Mouse (Mus musculus) neural tube, embryonic 11.5 days (tissue): Measurements from ENCODE around the gene Usf3. TPM values are rescaled to one million over a fixed set of nuclear protein-coding genes. Genes with fewer than 3 reads are reported as not detected.

Source experiments
- ATAC-seq: fragments of 200-750 bp; cut with Nextera tagmentation; 2 replicates; pipeline ENCODE4 v1.8.0; 2017; ENCODE audit warnings: moderate number of reproducible peaks, mild to moderate bottlenecking, moderate TSS enrichment, moderate library complexity; ENCODE audit not compliant: insufficient read depth, low FRiP score, low TSS enrichment
- DNase-seq: peaks from one replicate; pipeline ENCODE4 v3.0.0-alpha.2; 2015; ENCODE audit warnings: low spot score
- H3K27ac ChIP-seq: fragments of 300-500 bp; sonication (generic); 2 replicates; pipeline ENCODE4 v1.5.1; 2014; ENCODE audit warnings: low read depth, mild to moderate bottlenecking, low read length
- H3K27me3 ChIP-seq: fragments of 300-500 bp; sonication (generic); 2 replicates; pipeline ENCODE4 v1.6.1; 2014; ENCODE audit warnings: mild to moderate bottlenecking, low read length, mixed read lengths; ENCODE audit not compliant: control insufficient read depth, insufficient read depth
- H3K36me3 ChIP-seq: fragments of 300-500 bp; sonication (generic); 2 replicates; pipeline ENCODE4 v1.6.1; 2014; ENCODE audit warnings: mild to moderate bottlenecking, low read length, moderate library complexity, mixed read lengths; ENCODE audit not compliant: control insufficient read depth, insufficient read depth
- H3K4me1 ChIP-seq: fragments of 300-500 bp; sonication (generic); 2 replicates; pipeline ENCODE4 v1.6.1; 2014; ENCODE audit warnings: low read length, mixed read lengths; ENCODE audit not compliant: control insufficient read depth, insufficient read depth
- H3K4me2 ChIP-seq: fragments of 300-500 bp; sonication (generic); 2 replicates; pipeline ENCODE4 v1.6.1; 2014; ENCODE audit warnings: low read depth, mild to moderate bottlenecking, moderate library complexity
- H3K4me3 ChIP-seq: fragments of 300-500 bp; sonication (generic); 2 replicates; pipeline ENCODE4 v1.5.1; 2014; ENCODE audit warnings: low read depth, low read length
- H3K9ac ChIP-seq: fragments of 300-500 bp; sonication (generic); 2 replicates; pipeline ENCODE4 v1.6.1; 2014; ENCODE audit warnings: mild to moderate bottlenecking, low read length
- H3K9me3 ChIP-seq: fragments of 300-500 bp; sonication (generic); 2 replicates; pipeline ENCODE4 v1.6.1; 2016; ENCODE audit warnings: low read length; ENCODE audit not compliant: control insufficient read depth
- WGBS: fragments of 180-500 bp; shearing (Covaris S2); extraction: QIAGEN DNeasy Blood & Tissue Kit; methylation state at CpG from one replicate; pipeline ENCODE4 v1.1.7; 2014; 5-methylcytosine and 5-hydroxymethylcytosine counted together
- polyA plus RNA-seq: library from polyadenylated mRNA; unstranded; fragments of >200 nt; fragmentation: Nextera tagmentation; extraction: Ambion mirVana; gene quantifications from 2 replicates; pipeline ENCODE4 v1.2.1, GENCODE M21; 2014

Usf3 gene
- polyA plus RNA-seq, 1 experiment from 2014 or later, result 4.7 TPM

GRCm38 (mm10) chr16:44163831-44164230 is 9.2 kb upstream of the Usf3 start:
- no peak overlapping the region for H3K4me2 ChIP-seq
- no peaks in the 10 kb centered on the region for H3K4me1 ChIP-seq
- H3K27me3 ChIP-seq, result no peaks in the 10 kb centered on the region
- no peak overlapping the region for H3K4me3 ChIP-seq
- WGBS, result 87% methylated on average over 2 of the region's 2 CpGs
- DNase-seq, result no peak
- no peak overlapping the region for H3K9ac ChIP-seq
- H3K36me3 ChIP-seq, result no peaks in the 10 kb centered on the region
- ATAC-seq, result no peak
- no peak overlapping the region for H3K27ac ChIP-seq
- no peaks in the 10 kb centered on the region for H3K9me3 ChIP-seq

- Histone ChIP-seq H3K9ac (no peak overlapping the region), H3K27me3 (no peaks in the 10 kb centered on the region), H3K4me2 (no peak overlapping the region), H3K4me1 (no peaks in the 10 kb centered on the region), H3K9me3 (no peaks in the 10 kb centered on the region), H3K4me3 (no peak overlapping the region), H3K36me3 (no peaks in the 10 kb centered on the region), H3K27ac (no peak overlapping the region)
- ATAC-seq (no peak), DNase-seq (no peak)
- WGBS, result 63% methylated on average over 3 of the region's 3 CpGs
Observed at GRCm38 (mm10) chr16:44165182-44165581, 7.9 kb upstream of the Usf3 start.

GRCm38 (mm10) chr16:44168990-44169389 is 4.1 kb upstream of the Usf3 start:
- Histone ChIP-seq H3K4me3 (no peak overlapping the region), H3K4me1 (peaks cover 1% of the 10 kb centered on the region; the same call in 1 of the 2 replicates), H3K27ac (no peak overlapping the region), H3K27me3 (no peaks in the 10 kb centered on the region), H3K9me3 (no peaks in the 10 kb centered on the region), H3K36me3 (no peaks in the 10 kb centered on the region), H3K4me2 (no peak overlapping the region), H3K9ac (no peak overlapping the region)
- 87% methylated on average over 4 of the region's 4 CpGs for WGBS
- no peak for ATAC-seq
- no peak for DNase-seq

- H3K9ac ChIP-seq, result peak overlapping the region; percentile 93
- no peaks in the 10 kb centered on the region for H3K9me3 ChIP-seq
Observed at GRCm38 (mm10) chr16:44172297-44173154, 520 bp upstream of the Usf3 start.

GRCm38 (mm10) chr16:44173966-44174530 is 1.0 kb downstream of the Usf3 start:
- Histone ChIP-seq H3K36me3 (no peaks in the 10 kb centered on the region), H3K4me3 (peak overlapping the region; percentile 89), H3K4me1 (peaks cover 4% of the 10 kb centered on the region; the same call in 1 of the 2 replicates), H3K27me3 (no peaks in the 10 kb centered on the region), H3K9ac (peak overlapping the region; percentile 93), H3K4me2 (peak overlapping the region; percentile 44), H3K27ac (no peak overlapping the region), H3K9me3 (no peaks in the 10 kb centered on the region)
- DNase-seq (no peak), ATAC-seq (no peak)
- 31% methylated on average over 7 of the region's 7 CpGs for WGBS

More at GRCm38 (mm10) chr16:44172297-44173154, 520 bp upstream of the Usf3 start:
- peak; percentile 100 for ATAC-seq
- peak overlapping the region; percentile 56; the same call in 1 of the 2 replicates for H3K27ac ChIP-seq
- peak; percentile 98 for DNase-seq
- 1% methylated on average over 25 of the region's 26 CpGs for WGBS
- H3K4me2 ChIP-seq, result peak overlapping the region; percentile 74
- H3K27me3 ChIP-seq, result no peaks in the 10 kb centered on the region
- H3K36me3 ChIP-seq, result no peaks in the 10 kb centered on the region
- H3K4me1 ChIP-seq, result peaks cover 4% of the 10 kb centered on the region; the same call in 1 of the 2 replicates
- H3K4me3 ChIP-seq, result peak overlapping the region; percentile 89

GRCm38 (mm10) chr16:44175001-44175400 is 2.0 kb downstream of the Usf3 start:
- H3K36me3 ChIP-seq, result no peaks in the 10 kb centered on the region
- no peak overlapping the region for H3K9ac ChIP-seq
- H3K4me3 ChIP-seq, result no peak overlapping the region
- H3K27ac ChIP-seq, result no peak overlapping the region
- peaks cover 4% of the 10 kb centered on the region; the same call in 1 of the 2 replicates for H3K4me1 ChIP-seq
- H3K9me3 ChIP-seq, result no peaks in the 10 kb centered on the region
- H3K27me3 ChIP-seq, result no peaks in the 10 kb centered on the region
- WGBS, result 79% methylated on average over 1 of the region's 1 CpGs
- H3K4me2 ChIP-seq, result no peak overlapping the region
- no peak for DNase-seq
- no peak for ATAC-seq

GRCm38 (mm10) chr16:44176511-44176910 is 3.5 kb downstream of the Usf3 start:
- Histone ChIP-seq H3K9me3 (no peaks in the 10 kb centered on the region), H3K4me3 (no peak overlapping the region), H3K9ac (no peak overlapping the region), H3K4me1 (peaks cover 4% of the 10 kb centered on the region; the same call in 1 of the 2 replicates), H3K36me3 (no peaks in the 10 kb centered on the region), H3K27me3 (no peaks in the 10 kb centered on the region), H3K4me2 (no peak overlapping the region), H3K27ac (no peak overlapping the region)
- DNase-seq, result no peak
- ATAC-seq, result no peak
- WGBS, result 95% methylated on average over 2 of the region's 2 CpGs

GRCm38 (mm10) chr16:44178555-44178954 is 5.5 kb downstream of the Usf3 start:
- Histone ChIP-seq H3K27me3 (no peaks in the 10 kb centered on the region), H3K36me3 (no peaks in the 10 kb centered on the region), H3K27ac (no peak overlapping the region), H3K9ac (no peak overlapping the region), H3K4me1 (peaks cover 4% of the 10 kb centered on the region; the same call in 1 of the 2 replicates), H3K4me3 (no peak overlapping the region), H3K9me3 (no peaks in the 10 kb centered on the region), H3K4me2 (no peak overlapping the region)
- WGBS, result 50% methylated on average over 1 of the region's 1 CpGs
- no peak for ATAC-seq
- DNase-seq, result no peak
